Mouse (Mus musculus) adipose tissue, adult 10 weeks (tissue): ENCODE measurements around the gene Pop7. TPM values are rescaled to one million over a fixed set of nuclear protein-coding genes. Genes with fewer than 3 reads are reported as not detected.

Experiments
- polyA plus RNA-seq: library from polyadenylated mRNA; stranded (reverse); fragments of 350-450 nt; fragmentation: Illumina TruSeq; extraction: RNeasy Lipid Tissue Mini Kit (QIAGEN cat#74804); gene quantifications from one replicate; pipeline ENCODE4 v1.2.3, GENCODE M21; 2014; ENCODE audit warnings: low read depth, low replicate concordance

The Pop7 gene
- 21.6 TPM for polyA plus RNA-seq

GRCm38 (mm10) chr5:137501709-137502666 is at the start of gene Pop7:
Gene Pop7 (minus strand): TSS chr5:137502518.

DNA sequence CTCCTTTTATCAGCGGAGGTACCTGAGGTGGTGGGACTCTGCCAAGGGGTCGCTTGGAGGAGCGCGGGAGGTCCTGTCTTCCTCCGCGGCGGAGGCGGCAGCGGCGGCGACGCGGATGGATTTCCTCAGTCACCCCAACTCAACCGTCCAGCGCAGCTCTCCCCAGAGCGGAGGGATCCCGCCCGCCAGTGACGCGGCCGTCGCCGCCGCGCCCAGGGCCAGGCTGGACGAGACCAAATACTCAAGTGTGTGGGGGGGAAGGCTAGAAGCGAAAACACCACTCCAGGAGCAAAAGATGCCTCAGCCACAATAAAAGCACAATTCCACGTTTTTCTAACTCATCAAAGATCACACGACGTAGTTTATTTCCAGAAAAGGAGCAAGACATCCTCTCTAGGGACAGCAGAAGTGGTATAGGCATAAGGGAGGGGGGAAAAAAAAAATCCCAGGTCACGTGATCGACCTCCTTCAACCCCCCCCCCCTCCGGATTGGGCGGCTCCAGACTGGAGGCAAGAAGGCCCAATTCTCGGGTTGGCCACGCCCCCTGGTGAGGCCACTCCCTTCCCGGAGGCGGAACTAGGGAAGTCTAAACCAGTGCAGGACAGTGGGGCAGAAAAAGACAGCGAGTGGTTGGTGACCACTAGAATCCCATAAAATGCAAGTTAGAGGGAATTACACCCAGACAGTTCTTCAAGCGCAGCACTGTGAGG is 31.0 kb upstream of the Pop7 start, which contains the start of the genes Epo and Gnb2:
TSS of gene Epo (minus strand) at position 126 of the 711 bp plus-strand sequence.
TSS of gene Gnb2 (minus strand) at position 394 of the 711 bp plus-strand sequence.

DNA sequence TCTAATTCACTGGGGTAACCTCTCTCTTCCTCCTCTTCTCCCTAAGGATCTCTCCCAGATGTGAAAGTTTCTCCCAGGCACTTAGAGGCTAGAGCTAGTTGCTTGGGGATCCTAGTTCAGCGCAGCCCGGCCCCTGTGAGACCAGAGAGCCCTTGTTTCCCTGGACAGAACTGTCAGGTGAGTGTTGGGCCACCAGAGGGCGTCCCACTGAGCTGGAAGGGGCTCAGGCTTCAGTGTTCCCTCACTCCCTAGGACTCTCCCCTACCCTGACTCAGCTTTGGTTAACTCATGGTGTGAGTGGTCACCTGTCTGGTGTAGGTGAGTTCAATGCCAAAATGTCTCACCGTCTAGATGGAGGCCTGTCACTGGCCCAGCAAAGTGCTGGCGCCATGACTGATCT is 16.1 kb upstream of the Pop7 start, which contains the start of gene Gigyf1:
TSS of gene Gigyf1 (plus strand) at position 113 of the 400 bp plus-strand sequence.

GRCm38 (mm10) chr5:137476964-137477363 is 25.4 kb downstream of the Pop7 start, which contains the start of gene Zan:
Gene Zan (minus strand): TSS chr5:137477064.

Other genes with a start within 250 kb of the Pop7 start
- gene Ache, start 215.0 kb downstream of the Pop7 start, polyA plus RNA-seq, result 0.71 TPM
- gene Ufsp1, start 207.9 kb downstream of the Pop7 start, polyA plus RNA-seq, result 9.6 TPM
- 161 TPM for gene Srrt, start 194.8 kb downstream of the Pop7 start, polyA plus RNA-seq
- 35.0 TPM for gene Trip6, start 188.1 kb downstream of the Pop7 start, polyA plus RNA-seq
- 15.5 TPM for gene Slc12a9, start 168.9 kb downstream of the Pop7 start, polyA plus RNA-seq
- gene Ephb4, start 152.4 kb downstream of the Pop7 start, polyA plus RNA-seq, result 15.4 TPM
- 0.25 TPM for gene Zan, start 25.5 kb downstream of the Pop7 start, polyA plus RNA-seq
- 25.5 TPM for gene Gigyf1, start 16.0 kb upstream of the Pop7 start, polyA plus RNA-seq
- gene Epo, start 30.7 kb upstream of the Pop7 start, polyA plus RNA-seq, result not detected
- 338 TPM for gene Gnb2, start 31.0 kb upstream of the Pop7 start, polyA plus RNA-seq
- gene Actl6b, start 51.0 kb upstream of the Pop7 start, polyA plus RNA-seq, result 0.53 TPM
- 0.37 TPM for gene Tfr2, start 67.3 kb upstream of the Pop7 start, polyA plus RNA-seq
- gene Mospd3, start 98.5 kb upstream of the Pop7 start, polyA plus RNA-seq, result 33.8 TPM
- gene Pcolce, start 111.3 kb upstream of the Pop7 start, polyA plus RNA-seq, result 77.7 TPM
- 1.9 TPM for gene Fbxo24, start 126.5 kb upstream of the Pop7 start, polyA plus RNA-seq
- 42.0 TPM for gene Lrch4, start 126.6 kb upstream of the Pop7 start, polyA plus RNA-seq
- 19.6 TPM for gene Gm20605, start 126.7 kb upstream of the Pop7 start, polyA plus RNA-seq
- 18.4 TPM for gene Sap25, start 138.8 kb upstream of the Pop7 start, polyA plus RNA-seq
- gene Irs3, start 143.2 kb upstream of the Pop7 start, polyA plus RNA-seq, result 15.2 TPM
- 32.8 TPM for gene Agfg2, start 182.2 kb upstream of the Pop7 start, polyA plus RNA-seq
- gene Nyap1, start 239.1 kb upstream of the Pop7 start, polyA plus RNA-seq, result 3.1 TPM
- gene Tsc22d4, start 243.2 kb upstream of the Pop7 start, polyA plus RNA-seq, result 187 TPM